Mouse (Mus musculus): ENCODE measurements at regions not wholly inside any gene's neighbourhood (a gene's known extent, or its start where the extent isn't known, plus 50 kb on each side); places are given as distances from the start of the nearest gene placed in this dataset.

- no peaks in the 10 kb centered on the region for H3K4me1 ChIP-seq (ENCODE audit: control insufficient read depth, insufficient read depth, low read length)
- no peaks in the 10 kb centered on the region for H3K36me3 ChIP-seq (ENCODE audit: control insufficient read depth, insufficient read depth, low read length, poor library complexity, severe bottlenecking)
- no peak for TF ChIP-seq CTCF (IDR thresholded peaks at IDR 0.05; ENCODE audit: low read depth, low read length)
- no peak for TF ChIP-seq POLR2A (IDR thresholded peaks at IDR 0.05; ENCODE audit: insufficient read depth, low read length)
- TF ChIP-seq EP300 (IDR thresholded peaks at IDR 0.05; ENCODE audit: insufficient read depth, low read depth, low read length): no peak
- no peak overlapping the region for H3K4me3 ChIP-seq (ENCODE audit: low read depth, low read length)
- no peaks in the 10 kb centered on the region for H3K9me3 ChIP-seq (replicated peaks; ENCODE audit: control insufficient read depth, insufficient read depth, low read length, poor library complexity, severe bottlenecking)
- H3K27me3 ChIP-seq (ENCODE audit: control insufficient read depth, insufficient read depth, low read length, poor library complexity, severe bottlenecking): no peaks in the 10 kb centered on the region
- no peak overlapping the region for H3K9ac ChIP-seq (ENCODE audit: low read depth, poor library complexity, severe bottlenecking)
- no peak overlapping the region for H3K27ac ChIP-seq (ENCODE audit: insufficient read depth, low read length)
Measured at GRCm38 (mm10) chr2:48586831-48587169, 227.1 kb upstream of the Acvr2a start.

- Histone ChIP-seq H3K4me1 (ENCODE audit: control insufficient read depth, insufficient read depth, low read length) (no peaks in the 10 kb centered on the region), H3K9ac (ENCODE audit: low read depth, poor library complexity, severe bottlenecking) (no peak overlapping the region), H3K36me3 (ENCODE audit: control insufficient read depth, insufficient read depth, low read length, poor library complexity, severe bottlenecking) (no peaks in the 10 kb centered on the region), H3K4me3 (ENCODE audit: low read depth, low read length) (no peak overlapping the region), H3K27me3 (ENCODE audit: control insufficient read depth, insufficient read depth, low read length, poor library complexity, severe bottlenecking) (no peaks in the 10 kb centered on the region), H3K27ac (ENCODE audit: insufficient read depth, low read length) (no peak overlapping the region), H3K9me3 (replicated peaks; ENCODE audit: control insufficient read depth, insufficient read depth, low read length, poor library complexity, severe bottlenecking) (no peaks in the 10 kb centered on the region)
- TF ChIP-seq CTCF (IDR thresholded peaks at IDR 0.05; ENCODE audit: low read depth, low read length) (no peak), POLR2A (IDR thresholded peaks at IDR 0.05; ENCODE audit: insufficient read depth, low read length) (no peak), EP300 (IDR thresholded peaks at IDR 0.05; ENCODE audit: insufficient read depth, low read depth, low read length) (no peak)
Measured at GRCm38 (mm10) chr2:48589709-48590108, 224.2 kb upstream of the Acvr2a start.

GRCm38 (mm10) chr2:48597793-48598583 is 215.9 kb upstream of the Acvr2a start:
- Histone ChIP-seq H3K4me3 (ENCODE audit: low read depth, low read length) (no peak overlapping the region), H3K9ac (ENCODE audit: low read depth, poor library complexity, severe bottlenecking) (no peak overlapping the region), H3K27ac (ENCODE audit: insufficient read depth, low read length) (no peak overlapping the region), H3K4me1 (ENCODE audit: control insufficient read depth, insufficient read depth, low read length) (no peaks in the 10 kb centered on the region), H3K27me3 (ENCODE audit: control insufficient read depth, insufficient read depth, low read length, poor library complexity, severe bottlenecking) (no peaks in the 10 kb centered on the region), H3K36me3 (ENCODE audit: control insufficient read depth, insufficient read depth, low read length, poor library complexity, severe bottlenecking) (no peaks in the 10 kb centered on the region), H3K9me3 (replicated peaks; ENCODE audit: control insufficient read depth, insufficient read depth, low read length, poor library complexity, severe bottlenecking) (no peaks in the 10 kb centered on the region)
- TF ChIP-seq POLR2A (IDR thresholded peaks at IDR 0.05; ENCODE audit: insufficient read depth, low read length): no peak
- TF ChIP-seq EP300 (IDR thresholded peaks at IDR 0.05; ENCODE audit: insufficient read depth, low read depth, low read length): no peak
- no peak for TF ChIP-seq CTCF (IDR thresholded peaks at IDR 0.05; ENCODE audit: low read depth, low read length)

- Histone ChIP-seq H3K27ac (ENCODE audit: insufficient read depth, low read length) (no peak overlapping the region), H3K27me3 (ENCODE audit: control insufficient read depth, insufficient read depth, low read length, poor library complexity, severe bottlenecking) (no peaks in the 10 kb centered on the region), H3K36me3 (ENCODE audit: control insufficient read depth, insufficient read depth, low read length, poor library complexity, severe bottlenecking) (no peaks in the 10 kb centered on the region), H3K4me1 (ENCODE audit: control insufficient read depth, insufficient read depth, low read length) (no peaks in the 10 kb centered on the region), H3K9me3 (replicated peaks; ENCODE audit: control insufficient read depth, insufficient read depth, low read length, poor library complexity, severe bottlenecking) (no peaks in the 10 kb centered on the region), H3K9ac (ENCODE audit: low read depth, poor library complexity, severe bottlenecking) (no peak overlapping the region), H3K4me3 (ENCODE audit: low read depth, low read length) (no peak overlapping the region)
- TF ChIP-seq POLR2A (IDR thresholded peaks at IDR 0.05; ENCODE audit: insufficient read depth, low read length) (no peak), CTCF (IDR thresholded peaks at IDR 0.05; ENCODE audit: low read depth, low read length) (no peak), EP300 (IDR thresholded peaks at IDR 0.05; ENCODE audit: insufficient read depth, low read depth, low read length) (no peak)
Measured at GRCm38 (mm10) chr2:48599367-48599766, 214.5 kb upstream of the Acvr2a start.

GRCm38 (mm10) chr2:48601855-48602254 is 212.1 kb upstream of the Acvr2a start:
- H3K9me3 ChIP-seq (replicated peaks; ENCODE audit: control insufficient read depth, insufficient read depth, low read length, poor library complexity, severe bottlenecking): no peaks in the 10 kb centered on the region
- H3K4me1 ChIP-seq (ENCODE audit: control insufficient read depth, insufficient read depth, low read length): no peaks in the 10 kb centered on the region
- no peak overlapping the region for H3K9ac ChIP-seq (ENCODE audit: low read depth, poor library complexity, severe bottlenecking)
- H3K36me3 ChIP-seq (ENCODE audit: control insufficient read depth, insufficient read depth, low read length, poor library complexity, severe bottlenecking): no peaks in the 10 kb centered on the region
- H3K4me3 ChIP-seq (ENCODE audit: low read depth, low read length): no peak overlapping the region
- H3K27me3 ChIP-seq (ENCODE audit: control insufficient read depth, insufficient read depth, low read length, poor library complexity, severe bottlenecking): no peaks in the 10 kb centered on the region
- TF ChIP-seq CTCF (IDR thresholded peaks at IDR 0.05; ENCODE audit: low read depth, low read length) (no peak), POLR2A (IDR thresholded peaks at IDR 0.05; ENCODE audit: insufficient read depth, low read length) (no peak), EP300 (IDR thresholded peaks at IDR 0.05; ENCODE audit: insufficient read depth, low read depth, low read length) (no peak)
- H3K27ac ChIP-seq (ENCODE audit: insufficient read depth, low read length): no peak overlapping the region

- TF ChIP-seq EP300 (IDR thresholded peaks at IDR 0.05; ENCODE audit: insufficient read depth, low read depth, low read length) (no peak), POLR2A (IDR thresholded peaks at IDR 0.05; ENCODE audit: insufficient read depth, low read length) (no peak), CTCF (IDR thresholded peaks at IDR 0.05; ENCODE audit: low read depth, low read length) (no peak)
- H3K9ac ChIP-seq (ENCODE audit: low read depth, poor library complexity, severe bottlenecking): no peak overlapping the region
- no peaks in the 10 kb centered on the region for H3K27me3 ChIP-seq (ENCODE audit: control insufficient read depth, insufficient read depth, low read length, poor library complexity, severe bottlenecking)
- H3K4me1 ChIP-seq (ENCODE audit: control insufficient read depth, insufficient read depth, low read length): no peaks in the 10 kb centered on the region
- no peaks in the 10 kb centered on the region for H3K9me3 ChIP-seq (replicated peaks; ENCODE audit: control insufficient read depth, insufficient read depth, low read length, poor library complexity, severe bottlenecking)
- no peak overlapping the region for H3K27ac ChIP-seq (ENCODE audit: insufficient read depth, low read length)
- no peaks in the 10 kb centered on the region for H3K36me3 ChIP-seq (ENCODE audit: control insufficient read depth, insufficient read depth, low read length, poor library complexity, severe bottlenecking)
- H3K4me3 ChIP-seq (ENCODE audit: low read depth, low read length): no peak overlapping the region
Measured at GRCm38 (mm10) chr2:48609466-48609865, 204.4 kb upstream of the Acvr2a start.

Data from ES-Bruce4 (cell line).